ENCODE assay signal across 15 mouse cellular contexts in genomic region chr10:81537429-81537828, GRCm38 (mm10).
"Had no signal": no experiment of that assay in that cellular context is flagged by ENCODE, and none has a peak within 500 bp of the region (broad histone marks: within the 10 kb centered on the region; RNA-seq: fewer than 3 reads in every experiment).

No protein-coding gene starts in this region.

- H3K27ac ChIP-seq: limb, embryonic 10.5 days; limb, embryonic 13.5 days; liver, embryonic 13.5 days; midbrain, embryonic 12.5 days; midbrain, embryonic 15.5 days; neural tube, embryonic 13.5 days had no signal

- H3K4me2 ChIP-seq: limb, embryonic 13.5 days; liver, embryonic 13.5 days; midbrain, embryonic 12.5 days; midbrain, embryonic 15.5 days; neural tube, embryonic 13.5 days had no signal

- H3K4me3 ChIP-seq: limb, embryonic 10.5 days; limb, embryonic 13.5 days; liver, embryonic 13.5 days; midbrain, embryonic 12.5 days; midbrain, embryonic 15.5 days; neural tube, embryonic 13.5 days had no signal

- H3K27me3 ChIP-seq: limb, embryonic 13.5 days; liver, embryonic 13.5 days; midbrain, embryonic 12.5 days; midbrain, embryonic 15.5 days; neural tube, embryonic 13.5 days had no signal

- H3K9me3 ChIP-seq: limb, embryonic 10.5 days; limb, embryonic 13.5 days; liver, embryonic 13.5 days; midbrain, embryonic 12.5 days; midbrain, embryonic 15.5 days; neural tube, embryonic 13.5 days had no signal

- DNase-seq: kidney, adult 11 months; kidney, adult 8-10 months; kidney, postnatal 14 days; layer of hippocampus, adult 9-11 months; liver; liver, embryonic 13.5 days; lung, adult 2 months; lung, postnatal 14 days; thymus, adult 2 months; thymus, postnatal 25 days had no signal

- ATAC-seq: midbrain, embryonic 15.5 days had no signal

- H3K9ac ChIP-seq: limb, embryonic 13.5 days; liver, embryonic 13.5 days; midbrain, embryonic 12.5 days; midbrain, embryonic 15.5 days; neural tube, embryonic 13.5 days had no signal
